Mouse (Mus musculus) hindbrain, postnatal 0 days (tissue): Measurements from ENCODE around the gene Ptgdr2. TPM values are rescaled to one million over a fixed set of nuclear protein-coding genes. Genes with fewer than 3 reads are reported as not detected.

Source experiments
- ATAC-seq: fragments of 200-750 bp; cut with Nextera tagmentation; 2 replicates; pipeline ENCODE4 v1.8.0; 2017; ENCODE audit warnings: mild to moderate bottlenecking, moderate TSS enrichment, moderate library complexity
- DNase-seq: peaks from one replicate; pipeline ENCODE4 v3.0.0-alpha.2; 2015; ENCODE audit warnings: low spot score
- H3K27ac ChIP-seq: fragments of 300-500 bp; sonication (generic); 2 replicates; pipeline ENCODE4 v1.5.1; 2014; ENCODE audit warnings: mild to moderate bottlenecking
- H3K27me3 ChIP-seq: fragments of 300-500 bp; sonication (generic); 2 replicates; pipeline ENCODE4 v1.6.1; 2014; ENCODE audit warnings: low read length, mixed read lengths; ENCODE audit not compliant: insufficient read depth
- H3K36me3 ChIP-seq: fragments of 300-500 bp; sonication (generic); 2 replicates; pipeline ENCODE4 v1.6.1; 2014; ENCODE audit warnings: low read length, mixed read lengths; ENCODE audit not compliant: insufficient read depth
- H3K4me1 ChIP-seq: fragments of 300-500 bp; sonication (generic); 2 replicates; pipeline ENCODE4 v1.6.1; 2014; ENCODE audit warnings: antibody characterized with exemption, low read length, mixed read lengths; ENCODE audit not compliant: insufficient read depth
- H3K4me2 ChIP-seq: fragments of 300-500 bp; sonication (generic); 2 replicates; pipeline ENCODE4 v1.6.1; 2014; ENCODE audit warnings: low read depth, mild to moderate bottlenecking, low read length, moderate library complexity, mixed read lengths
- H3K4me3 ChIP-seq: fragments of 300-500 bp; sonication (generic); 2 replicates; pipeline ENCODE4 v1.5.1; 2014; ENCODE audit warnings: low read length
- H3K9ac ChIP-seq: fragments of 300-500 bp; sonication (generic); replicated peaks from 2 replicates; pipeline ENCODE4 v1.6.1; 2014; ENCODE audit warnings: mild to moderate bottlenecking, low read length, moderate library complexity, mixed read lengths
- H3K9me3 ChIP-seq: fragments of 300-500 bp; sonication (generic); 2 replicates; pipeline ENCODE4 v1.6.1; 2016; ENCODE audit warnings: low read length, mixed read lengths
- CTCF ChIP-seq: IDR thresholded peaks from 2 replicates; pipeline ENCODE4 v1.5.1; 2016; ENCODE audit warnings: antibody characterized with exemption, control low read depth, low read depth
- WGBS: fragments of 180-500 bp; shearing (Covaris S2); extraction: QIAGEN DNeasy Blood & Tissue Kit; methylation state at CpG from one replicate; pipeline ENCODE4 v1.1.7; 2014; 5-methylcytosine and 5-hydroxymethylcytosine counted together
- polyA plus RNA-seq: library from polyadenylated mRNA; unstranded; fragments of >200 nt; fragmentation: Nextera tagmentation; extraction: Ambion mirVana; gene quantifications from 2 replicates; pipeline ENCODE4 v1.2.1, GENCODE M21; 2015
- total RNA-seq: library from RNA; depleted of rRNA; stranded (reverse); fragments of >200 nt; gene quantifications from 2 replicates; pipeline ENCODE4 v1.2.3, GENCODE M21; 2014

Gene Ptgdr2
- total and polyA plus RNA-seq, 2 experiments from 2014 or later: 0.16 to 1.1 TPM

DNA sequence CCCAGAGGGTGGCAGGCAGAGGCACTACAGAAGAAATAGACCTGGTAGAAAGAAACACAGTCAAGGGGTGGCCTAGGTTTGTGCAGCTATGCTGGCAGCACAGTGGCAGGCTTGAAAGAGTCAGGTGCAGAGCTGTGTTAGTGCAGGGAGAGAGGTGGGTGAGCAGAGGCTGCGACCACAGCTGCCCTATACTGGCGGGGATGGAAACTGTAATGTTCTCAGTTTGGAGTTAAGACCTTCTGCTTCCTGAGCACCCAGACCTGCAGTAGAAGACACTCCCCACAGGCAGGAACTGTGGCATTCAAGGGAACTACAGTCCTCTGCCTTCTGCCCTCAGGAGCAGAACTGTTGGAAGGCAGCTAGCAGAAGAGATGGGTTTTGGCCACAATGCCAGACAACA, 22.1 kb upstream of the Ptgdr2 start:
- Histone ChIP-seq H3K4me2 (no peak overlapping the region), H3K9me3 (no peaks in the 10 kb centered on the region), H3K36me3 (no peaks in the 10 kb centered on the region), H3K27me3 (no peaks in the 10 kb centered on the region), H3K27ac (no peak overlapping the region), H3K9ac (no peak overlapping the region), H3K4me3 (no peak overlapping the region), H3K4me1 (no peaks in the 10 kb centered on the region)
- DNase-seq: no peak
- no peak for ATAC-seq
- WGBS: 71% methylated on average over 2 of the region's 2 CpGs
- no peak for TF ChIP-seq CTCF

DNA sequence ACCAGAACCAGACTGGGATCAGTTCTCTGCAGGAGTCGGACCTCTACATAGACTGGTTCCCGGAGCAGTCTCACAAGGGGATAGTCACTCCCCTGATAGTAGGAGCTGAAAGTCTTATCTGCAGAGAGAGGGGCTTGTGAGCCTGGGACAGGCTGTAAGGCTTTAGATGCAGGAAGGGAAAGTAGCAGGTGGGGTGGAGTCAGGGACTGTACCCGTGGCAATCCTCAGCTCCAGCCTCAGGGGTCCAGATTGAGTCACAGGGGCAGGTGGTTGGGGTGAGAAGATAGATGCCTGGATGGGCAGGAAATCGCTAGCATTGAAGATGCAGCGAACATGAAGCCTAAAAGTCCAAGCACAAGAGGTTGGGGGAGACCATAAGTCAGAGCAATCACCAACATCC, 20.5 kb upstream of the Ptgdr2 start:
- H3K4me3 ChIP-seq: no peak overlapping the region
- no peaks in the 10 kb centered on the region for H3K4me1 ChIP-seq
- H3K4me2 ChIP-seq: no peak overlapping the region
- 71% methylated on average over 5 of the region's 5 CpGs for WGBS
- no peaks in the 10 kb centered on the region for H3K9me3 ChIP-seq
- no peak for TF ChIP-seq CTCF
- H3K27ac ChIP-seq: no peak overlapping the region
- no peaks in the 10 kb centered on the region for H3K36me3 ChIP-seq
- no peaks in the 10 kb centered on the region for H3K27me3 ChIP-seq
- no peak overlapping the region for H3K9ac ChIP-seq
- DNase-seq: no peak
- ATAC-seq: no peak

DNA sequence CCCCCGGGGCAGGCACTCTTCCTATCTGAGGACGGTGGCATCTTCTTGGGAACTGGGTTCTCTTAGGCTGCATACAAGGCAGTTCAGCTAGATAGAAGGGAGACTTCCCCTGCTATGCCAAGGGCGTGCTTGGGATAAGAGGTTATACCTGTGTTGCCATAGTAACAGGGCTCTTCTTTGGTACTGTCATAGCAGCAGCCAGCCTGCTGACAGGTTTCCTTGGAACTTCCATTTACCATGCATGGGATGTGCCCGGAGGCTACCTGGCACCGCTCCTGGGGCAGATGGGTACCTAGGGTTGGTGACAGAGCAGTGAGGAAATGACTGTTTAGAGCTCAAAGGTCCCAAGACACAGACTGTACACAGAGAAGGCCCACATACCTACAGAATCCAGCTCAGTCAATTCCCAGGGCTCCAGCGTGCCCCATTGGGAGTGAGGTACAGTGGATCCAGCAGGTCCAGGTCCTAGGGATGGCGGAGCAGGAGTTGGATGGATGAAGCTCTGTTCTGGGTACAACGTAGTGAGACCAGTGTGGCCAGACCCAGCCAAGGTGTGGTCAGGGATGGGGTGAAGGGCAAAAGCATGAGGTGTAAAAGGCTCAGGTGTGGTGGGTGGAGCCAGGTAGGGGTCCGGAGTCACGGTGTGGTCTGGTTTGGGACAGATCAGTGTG, 18.5 kb upstream of the Ptgdr2 start:
- ATAC-seq (peak; percentile 63), DNase-seq (peak; percentile 51)
- Histone ChIP-seq H3K9ac (no peak overlapping the region), H3K4me2 (no peak overlapping the region), H3K4me3 (no peak overlapping the region), H3K27ac (no peak overlapping the region), H3K36me3 (no peaks in the 10 kb centered on the region), H3K4me1 (no peaks in the 10 kb centered on the region), H3K27me3 (no peaks in the 10 kb centered on the region), H3K9me3 (no peaks in the 10 kb centered on the region)
- 82% methylated on average over 10 of the region's 10 CpGs for WGBS
- TF ChIP-seq CTCF: no peak

DNA sequence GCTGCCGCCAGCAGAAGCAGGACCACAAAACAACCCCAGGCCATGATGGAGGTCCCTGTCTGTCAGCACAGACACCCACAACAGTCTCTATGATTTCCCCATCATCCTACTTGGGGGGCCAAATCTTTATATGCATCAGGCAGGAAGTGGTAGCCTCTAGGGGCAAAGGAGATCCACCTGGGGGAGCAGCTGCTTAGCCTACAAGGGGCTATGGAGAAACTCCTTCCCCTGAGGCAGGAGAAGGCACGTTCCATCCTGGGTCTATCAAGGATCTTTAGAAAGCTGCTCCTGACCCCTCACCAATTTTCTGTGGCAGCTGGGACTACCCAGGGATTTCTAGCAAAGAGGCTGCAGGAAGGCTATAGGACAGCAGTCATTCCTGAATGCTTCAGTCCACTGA, 16.4 kb upstream of the Ptgdr2 start, which contains the start of gene Zp1:
Zp1 (minus strand) TSS at position 101 of the 400 bp plus-strand sequence.
- ATAC-seq (no peak), DNase-seq (no peak)
- no peaks in the 10 kb centered on the region for H3K4me1 ChIP-seq
- no peak within 1 kb of the TSS for H3K9ac ChIP-seq
- H3K4me3 ChIP-seq: no peak within 1 kb of the TSS
- no peaks in the 10 kb centered on the region for H3K9me3 ChIP-seq
- no peak within 1 kb of the TSS for H3K4me2 ChIP-seq
- no peak for TF ChIP-seq CTCF
- no peaks in the 10 kb centered on the region for H3K36me3 ChIP-seq
- 68% methylated on average over 2 of the region's 2 CpGs for WGBS
- no peaks in the 10 kb centered on the region for H3K27me3 ChIP-seq
- H3K27ac ChIP-seq: no peak within 1 kb of the TSS

DNA sequence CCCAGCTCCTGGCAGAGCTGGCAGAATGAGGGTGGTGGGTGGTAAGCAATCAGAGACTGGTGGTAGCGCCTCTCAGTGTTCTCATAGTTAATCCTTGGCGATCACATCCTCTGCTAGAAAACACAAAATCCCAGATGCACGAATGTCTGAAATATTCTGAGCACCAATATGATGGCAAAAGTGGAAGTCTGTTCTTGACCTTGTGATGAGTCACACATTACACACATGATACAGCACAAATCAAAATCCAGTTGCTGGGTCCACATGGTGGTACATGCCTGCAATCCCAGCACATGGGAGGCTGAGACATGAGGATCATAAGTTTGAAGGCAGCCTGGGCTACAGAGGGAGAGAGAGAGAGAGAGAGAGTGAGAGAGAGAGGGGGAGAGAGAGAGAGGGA, 15.9 kb upstream of the Ptgdr2 start:
- Histone ChIP-seq H3K4me3 (no peak overlapping the region), H3K4me2 (no peak overlapping the region)
- WGBS: 69% methylated on average over 3 of the region's 3 CpGs

DNA sequence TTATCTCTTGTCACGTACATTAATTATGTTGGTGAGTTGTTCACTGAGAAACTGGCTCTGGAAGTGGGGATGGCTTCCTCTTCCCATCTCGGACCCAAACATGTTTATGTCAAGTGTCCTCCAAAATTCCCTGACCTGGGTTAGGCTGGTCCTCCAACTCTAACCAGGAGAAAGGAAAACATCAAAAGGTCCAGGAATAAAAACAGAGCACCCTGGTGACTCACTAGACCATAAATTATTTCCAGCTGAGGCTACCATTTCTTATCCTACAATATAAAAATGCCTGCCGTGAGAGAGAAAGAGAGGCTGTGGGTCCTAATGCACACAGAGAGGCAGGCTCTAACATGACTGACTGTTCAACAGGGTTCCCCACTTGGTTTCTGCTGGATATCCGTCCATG, 12.7 kb upstream of the Ptgdr2 start:
- H3K4me3 ChIP-seq: no peak overlapping the region
- WGBS: 68% methylated on average over 4 of the region's 4 CpGs
- no peak overlapping the region for H3K9ac ChIP-seq
- H3K9me3 ChIP-seq: no peaks in the 10 kb centered on the region
- H3K36me3 ChIP-seq: no peaks in the 10 kb centered on the region
- no peak overlapping the region for H3K27ac ChIP-seq
- H3K27me3 ChIP-seq: no peaks in the 10 kb centered on the region
- TF ChIP-seq CTCF: no peak
- ATAC-seq (no peak), DNase-seq (no peak)
- H3K4me2 ChIP-seq: no peak overlapping the region
- no peaks in the 10 kb centered on the region for H3K4me1 ChIP-seq

More for the DNA sequence above, 15.9 kb upstream of the Ptgdr2 start:
- ATAC-seq: no peak
- TF ChIP-seq CTCF: no peak
- H3K4me1 ChIP-seq: no peaks in the 10 kb centered on the region
- H3K27me3 ChIP-seq: no peaks in the 10 kb centered on the region
- no peak for DNase-seq
- H3K27ac ChIP-seq: no peak overlapping the region
- no peaks in the 10 kb centered on the region for H3K36me3 ChIP-seq
- no peaks in the 10 kb centered on the region for H3K9me3 ChIP-seq
- no peak overlapping the region for H3K9ac ChIP-seq

DNA sequence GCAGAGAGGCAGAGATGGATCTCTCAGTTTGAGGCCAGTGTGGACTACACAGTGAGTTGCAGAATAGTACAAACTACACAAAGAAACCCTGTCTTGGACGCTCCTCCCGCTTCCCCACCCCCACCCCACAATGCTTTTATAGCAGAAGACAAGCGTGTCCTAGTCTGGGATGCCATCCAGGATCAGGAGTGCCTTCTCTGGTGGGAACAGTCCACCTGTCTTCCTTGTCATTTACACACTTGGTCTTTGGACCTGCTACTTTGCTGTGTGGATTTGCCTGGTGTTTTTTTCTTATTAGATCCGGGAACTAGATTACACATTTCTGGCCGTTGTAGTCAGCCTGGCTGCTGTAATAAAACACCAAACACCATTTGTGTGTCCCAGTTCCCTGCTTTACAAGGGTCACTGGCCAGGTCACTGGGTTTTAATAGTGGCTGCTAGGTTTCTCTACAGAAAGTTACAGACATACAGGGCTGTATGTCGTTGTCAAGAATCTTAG, 10.8 kb upstream of the Ptgdr2 start:
- no peak overlapping the region for H3K4me3 ChIP-seq
- peak overlapping the region; percentile 46 for H3K27ac ChIP-seq
- DNase-seq (peak; percentile 43), ATAC-seq (peak; percentile 81)
- H3K4me2 ChIP-seq: no peak overlapping the region
- TF ChIP-seq CTCF: no peak
- H3K27me3 ChIP-seq: no peaks in the 10 kb centered on the region
- WGBS: 8% methylated on average over 6 of the region's 6 CpGs
- H3K4me1 ChIP-seq: no peaks in the 10 kb centered on the region
- H3K36me3 ChIP-seq: no peaks in the 10 kb centered on the region
- H3K9ac ChIP-seq: no peak overlapping the region
- H3K9me3 ChIP-seq: no peaks in the 10 kb centered on the region
